Mouse (Mus musculus) thymus, adult 2 months (tissue): Measurements from ENCODE around the gene Cdr2.

ENCODE experiments used
- CTCF ChIP-seq: fragments of 200-500 bp; IDR thresholded peaks from 2 replicates; pipeline ENCODE4 v1.5.1; 2012; ENCODE audit warnings: mild to moderate bottlenecking, control low read depth, low read length, moderate library complexity, borderline replicate concordance; ENCODE audit not compliant: control insufficient read depth, poor library complexity, insufficient read depth; ENCODE audit errors: extremely low read depth
- POLR2A ChIP-seq: fragments of 200-500 bp; IDR thresholded peaks from 2 replicates; pipeline ENCODE4 v1.6.1; 2012; ENCODE audit warnings: mild to moderate bottlenecking, low read length, control low read depth, moderate library complexity; ENCODE audit not compliant: control insufficient read depth, poor library complexity, insufficient read depth; ENCODE audit errors: extremely low read depth

DNA sequence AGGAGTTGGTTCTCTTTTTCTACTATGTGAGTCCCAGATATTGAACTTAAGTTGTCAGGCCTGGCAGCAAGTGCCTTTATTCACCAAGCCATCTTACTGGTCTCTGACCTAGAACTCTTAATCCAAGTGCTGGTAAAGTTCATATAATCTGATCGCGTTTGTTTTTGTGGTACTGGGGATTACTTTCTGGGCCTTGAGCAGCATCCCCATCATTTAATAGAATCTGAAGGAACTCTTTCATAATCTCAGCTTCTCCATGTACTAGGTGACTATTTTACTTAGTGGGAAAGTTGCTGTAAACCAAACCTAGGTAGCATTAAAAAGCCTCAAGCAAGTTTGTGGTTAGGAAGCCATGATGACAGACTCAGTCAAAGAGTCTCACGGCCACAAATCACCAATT is 19.8 kb upstream of the Cdr2 start:
- no peak for TF ChIP-seq CTCF
- TF ChIP-seq POLR2A = no peak
